Mouse (Mus musculus) adrenal gland, postnatal 10 days (tissue): ENCODE measurements at regions not wholly inside any gene's neighbourhood (a gene's known extent, or its start where the extent isn't known, plus 50 kb on each side); places are given as distances from the start of the nearest gene placed in this dataset.
"Not testable (repeated sequence)": the region's sequence is repeated elsewhere in the genome, so short reads cannot be mapped to it uniquely, and the experiment has no call there.

Experiments used
- DNase-seq: peaks from one replicate; pipeline ENCODE4 v3.0.0; 2021; ENCODE audit warnings: mixed read lengths

DNA sequence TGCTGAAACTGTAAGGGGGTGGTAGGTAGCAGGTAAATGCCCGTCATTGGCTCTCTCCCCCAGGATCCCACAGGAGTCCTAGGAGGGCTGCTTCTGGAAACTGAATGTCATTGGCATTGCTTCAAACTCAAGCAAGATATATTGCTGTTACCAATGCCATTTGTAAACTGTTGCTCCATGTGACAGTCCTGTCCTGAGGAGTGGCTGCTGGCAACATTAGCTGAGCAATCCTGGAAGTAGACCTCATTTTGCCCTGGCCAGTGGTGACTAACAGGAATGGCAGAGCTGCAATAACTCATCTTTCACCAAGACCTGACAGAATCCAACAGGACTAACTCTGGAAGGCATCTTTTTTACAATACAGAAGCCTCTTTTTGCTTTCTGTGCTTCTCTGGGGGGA lies 143.2 kb downstream of the Gm815 start:
- peak; percentile 21 for DNase-seq

DNA sequence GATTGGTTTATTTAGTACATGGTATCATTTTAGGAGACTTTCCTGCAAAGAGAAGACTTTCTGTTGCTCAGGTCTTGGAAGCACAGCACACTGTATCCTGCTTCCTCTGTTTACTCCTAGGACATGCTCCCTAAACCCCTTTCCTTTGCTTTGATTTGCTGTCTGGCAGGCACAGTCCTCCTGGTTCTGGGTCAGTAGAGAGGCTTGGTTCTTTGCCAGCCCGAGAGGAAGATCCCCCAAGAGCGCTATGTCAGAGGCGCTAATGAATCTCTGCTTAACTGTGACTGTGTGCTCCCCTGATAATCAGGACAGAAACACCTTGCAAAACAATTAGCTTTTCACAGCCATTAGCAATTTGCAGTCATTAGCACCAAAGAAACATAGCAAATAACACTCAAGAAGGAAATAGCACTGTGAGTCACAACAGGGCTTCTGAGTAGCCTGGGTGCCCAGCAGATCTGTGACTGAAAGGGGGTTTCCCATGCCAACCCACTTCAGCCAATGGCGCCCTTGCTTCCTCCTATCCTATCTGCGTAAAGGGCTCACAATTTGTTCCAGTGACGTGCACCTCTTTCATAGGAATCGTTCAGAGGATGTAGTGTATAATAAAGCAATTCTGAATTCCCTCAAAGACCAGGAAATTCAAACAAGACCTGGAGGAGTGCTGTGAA lies 145.5 kb downstream of the Gm815 start:
- no peak for DNase-seq

DNA sequence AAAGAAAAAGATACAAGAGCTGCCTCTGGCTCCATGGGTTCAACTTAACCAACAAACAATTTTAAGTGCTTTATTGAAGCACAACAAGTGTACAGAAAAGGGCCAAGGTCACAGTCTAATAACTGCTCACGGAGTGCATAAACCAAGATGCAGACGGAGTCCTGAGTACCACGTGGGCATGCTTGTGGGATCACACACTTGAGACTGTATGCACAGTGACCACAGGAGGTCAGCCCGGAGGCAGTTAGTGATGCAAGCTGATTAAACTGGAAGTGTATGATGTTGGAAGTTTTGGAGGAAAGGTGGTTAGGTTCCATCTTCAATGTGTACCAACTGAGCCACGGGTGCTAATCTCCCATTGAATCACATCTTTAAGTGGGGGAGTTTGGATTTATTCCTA lies 146.9 kb downstream of the Gm815 start:
- DNase-seq, result no peak

DNA sequence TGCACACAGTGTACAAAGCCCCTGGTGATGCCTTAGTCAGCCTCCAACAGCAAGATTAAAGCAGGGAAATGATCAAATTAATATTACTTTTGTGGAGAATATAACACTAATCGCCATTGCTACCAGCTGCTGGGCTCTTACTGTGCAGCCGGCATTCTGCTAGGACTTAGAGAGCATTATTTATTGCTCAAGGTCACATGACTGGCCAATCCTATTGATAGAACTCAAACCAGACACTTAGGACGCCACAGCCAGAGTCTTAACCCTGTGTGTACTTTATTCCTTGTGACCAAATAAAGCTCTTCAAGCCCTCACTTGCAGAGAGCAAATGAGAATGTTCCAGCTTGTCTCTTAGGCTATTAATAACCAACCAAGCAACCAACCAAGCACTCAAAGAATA lies 152.6 kb downstream of the Gm815 start:
- DNase-seq, result peak; percentile 10

DNA sequence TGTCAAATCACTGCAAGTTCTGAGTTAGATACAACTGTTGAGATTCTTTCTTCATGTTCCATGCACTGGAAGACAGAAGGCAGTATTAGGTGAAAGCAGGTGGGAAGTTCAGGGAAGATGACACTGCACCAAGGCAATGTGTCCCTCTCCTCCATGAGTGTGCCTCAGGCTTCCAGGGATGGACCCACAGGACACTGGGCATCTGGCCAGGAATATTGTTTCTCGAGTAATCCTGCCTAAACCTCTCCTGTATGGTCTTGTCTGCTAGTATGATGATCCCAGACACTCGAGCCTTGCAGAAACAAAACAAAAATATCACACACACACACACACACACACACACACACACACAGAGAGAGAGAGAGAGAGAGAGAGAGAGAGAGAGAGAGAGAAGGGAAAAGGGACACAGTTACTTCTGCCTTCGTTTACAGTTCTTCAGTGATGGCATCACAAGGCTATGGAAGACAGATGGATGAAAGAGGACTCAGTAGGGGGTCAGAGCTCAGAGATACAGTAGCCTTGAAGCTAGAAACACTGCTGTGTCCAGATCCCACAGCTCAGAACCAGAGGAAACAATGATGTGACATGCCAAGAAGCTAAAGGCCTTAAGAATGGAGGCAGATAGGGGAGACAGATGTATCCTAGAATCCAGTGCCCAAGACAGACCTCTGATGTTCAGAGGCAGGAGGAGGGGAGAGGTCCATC lies 154.8 kb downstream of the Gm815 start:
- DNase-seq, result no peak

DNA sequence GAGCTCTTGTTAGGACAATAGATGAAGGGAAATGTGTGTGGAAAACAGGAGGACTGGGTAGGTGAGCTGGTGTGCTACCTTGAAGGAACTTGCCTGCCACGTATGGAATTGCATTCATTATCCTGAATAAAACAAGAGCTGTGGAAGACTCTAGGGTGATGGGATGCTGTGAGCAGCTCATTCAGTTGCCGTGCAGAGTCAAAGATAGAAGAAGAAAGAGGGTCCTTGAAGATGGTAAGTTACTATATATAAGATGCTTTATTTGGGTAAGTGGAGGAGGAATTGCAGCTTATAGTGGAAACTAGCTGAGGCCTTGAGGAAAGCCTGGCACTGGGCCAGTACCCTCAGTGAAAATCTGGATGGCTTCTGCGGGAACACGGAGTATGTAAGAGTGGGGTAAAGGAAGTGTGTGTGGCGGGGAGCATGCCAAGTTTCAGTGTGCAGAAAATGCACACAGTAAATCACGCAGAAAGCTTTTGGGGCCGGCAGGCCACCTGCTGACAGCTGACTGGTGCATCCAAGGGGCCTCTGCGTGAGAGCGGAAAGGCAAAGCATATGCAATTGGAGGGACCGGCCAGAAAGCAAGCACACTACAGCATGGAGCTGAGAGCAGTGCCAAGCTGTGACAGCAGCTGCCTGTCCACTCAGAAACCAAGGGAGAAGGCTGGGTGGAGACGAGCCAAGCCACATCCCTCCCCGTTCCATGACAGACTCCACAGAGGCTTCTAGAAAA lies 149.7 kb upstream of the Vldlr start:
- peak; percentile 48 for DNase-seq

DNA sequence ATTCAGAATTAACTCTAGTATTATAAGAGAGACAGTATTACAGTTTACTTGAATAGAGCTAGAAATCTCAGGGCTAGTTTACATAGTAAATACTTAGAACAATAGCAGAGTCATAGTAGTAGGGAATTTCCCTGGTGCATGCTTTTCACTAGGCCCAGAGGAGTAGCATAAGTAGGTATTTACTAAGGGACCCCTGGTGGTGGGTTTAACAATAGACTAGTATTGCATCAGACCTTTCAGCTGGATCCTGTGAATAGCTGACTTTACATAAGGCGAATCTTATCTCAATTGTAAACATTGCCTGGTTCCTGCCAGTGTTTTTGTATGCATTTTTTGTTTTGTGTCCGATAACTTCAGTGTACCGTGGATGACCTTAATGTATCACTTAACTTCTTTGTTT lies 143.0 kb upstream of the Vldlr start:
- DNase-seq, result no peak

DNA sequence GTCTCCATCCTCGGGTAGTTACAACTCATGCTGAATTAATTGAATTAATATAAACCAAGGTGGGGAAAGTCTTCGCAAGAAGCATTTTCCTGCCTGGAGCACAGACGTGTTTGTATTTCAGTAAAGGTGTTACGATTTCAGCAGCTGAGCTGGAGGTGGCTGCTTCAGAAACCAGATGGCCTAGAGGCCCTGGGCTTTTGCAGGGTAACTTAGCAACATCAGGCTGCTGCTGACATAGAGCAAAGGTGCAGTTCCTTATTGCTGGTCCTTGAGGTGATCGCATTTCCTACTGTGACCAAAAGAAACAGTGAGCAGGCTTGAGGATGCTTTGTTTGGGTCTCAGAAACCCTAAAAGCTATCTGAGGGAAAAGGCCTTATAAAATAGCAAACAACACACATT lies 141.3 kb upstream of the Vldlr start:
- DNase-seq, result no peak

DNA sequence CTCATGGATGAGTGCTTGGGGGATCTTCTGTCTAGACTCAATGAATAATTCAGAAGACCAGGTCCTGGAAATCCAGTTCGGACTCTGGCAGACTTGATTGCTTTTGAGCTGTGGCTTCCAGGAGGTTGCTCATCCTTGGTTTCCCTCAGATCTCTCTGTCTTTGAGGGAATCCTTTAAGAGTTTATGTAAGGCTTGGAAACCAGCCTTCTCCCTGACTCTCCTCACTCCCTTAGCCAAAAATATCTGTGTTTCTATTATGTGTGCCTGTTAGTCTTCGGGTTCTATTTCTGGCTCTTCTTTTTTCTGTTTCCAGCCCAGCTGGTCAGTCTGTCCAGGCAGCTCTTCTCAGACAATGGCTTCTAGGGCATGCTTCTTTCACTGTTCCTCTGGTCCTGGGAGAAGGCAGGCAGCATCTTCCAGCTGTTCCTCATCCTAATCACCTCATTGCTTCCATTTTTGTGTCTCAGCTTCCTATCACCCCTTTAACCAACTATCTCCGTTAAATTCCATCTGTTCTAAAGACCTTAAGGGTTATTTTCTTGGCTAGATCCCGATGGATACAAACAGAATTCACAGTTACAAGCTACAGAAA lies 139.3 kb upstream of the Vldlr start:
- DNase-seq, result no peak

DNA sequence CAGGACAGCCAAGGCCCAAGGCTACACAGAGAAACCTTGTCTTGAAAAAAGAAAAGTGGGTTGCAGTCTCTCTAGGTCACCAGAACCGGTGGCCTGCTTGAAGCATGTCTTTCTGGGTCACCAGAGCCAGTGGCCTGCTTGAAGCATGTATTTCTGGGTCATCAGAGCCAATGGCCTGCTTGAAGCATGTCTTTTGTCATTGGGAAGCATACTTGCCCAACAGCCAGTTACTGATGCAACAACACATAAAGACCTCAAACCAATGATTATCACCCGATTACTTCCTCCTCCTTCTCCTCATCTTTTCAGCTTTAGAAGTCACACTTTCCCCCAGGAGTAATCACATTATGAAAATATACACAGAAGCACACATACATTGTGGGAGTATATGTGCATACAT lies 128.9 kb upstream of the Vldlr start:
- no peak for DNase-seq

DNA sequence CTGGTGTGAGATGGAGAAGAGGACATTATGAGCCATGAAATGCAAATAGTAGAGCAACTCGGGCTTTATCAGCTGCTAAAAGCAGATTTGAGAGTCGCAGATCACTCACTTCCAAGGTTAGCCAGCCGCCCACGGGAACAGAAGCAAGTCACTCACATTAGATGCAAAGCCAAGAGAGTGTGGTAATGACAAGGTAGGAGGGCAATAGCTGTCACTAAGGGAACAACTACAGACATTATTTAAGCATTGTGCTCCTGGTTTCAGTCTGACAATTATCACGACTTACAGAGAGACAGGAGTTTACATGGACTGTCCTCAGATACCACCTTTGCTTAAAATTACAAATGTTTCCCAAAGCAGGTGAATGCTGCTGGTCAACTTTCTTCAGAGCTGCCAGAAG lies 128.5 kb upstream of the Vldlr start:
- no peak for DNase-seq

DNA sequence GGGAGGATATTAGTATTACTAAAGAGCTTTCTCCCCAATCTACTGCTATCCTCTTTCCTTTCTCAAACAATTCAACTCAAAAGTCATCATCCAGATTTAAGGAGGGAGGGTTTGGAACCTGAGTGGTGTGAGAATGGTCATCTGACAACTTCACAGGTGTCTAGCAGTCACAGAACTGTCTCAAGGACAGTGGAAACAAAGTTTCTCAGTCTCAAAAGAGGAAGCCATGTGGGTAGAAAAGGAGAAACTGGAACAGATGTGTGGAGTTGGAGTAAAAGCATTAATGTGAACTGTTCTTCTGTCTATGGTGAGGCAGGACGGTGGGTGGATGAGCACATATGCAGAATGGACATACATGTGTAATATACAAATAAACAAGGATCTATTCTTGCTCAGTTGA lies 127.2 kb upstream of the Vldlr start:
- no peak for DNase-seq

DNA sequence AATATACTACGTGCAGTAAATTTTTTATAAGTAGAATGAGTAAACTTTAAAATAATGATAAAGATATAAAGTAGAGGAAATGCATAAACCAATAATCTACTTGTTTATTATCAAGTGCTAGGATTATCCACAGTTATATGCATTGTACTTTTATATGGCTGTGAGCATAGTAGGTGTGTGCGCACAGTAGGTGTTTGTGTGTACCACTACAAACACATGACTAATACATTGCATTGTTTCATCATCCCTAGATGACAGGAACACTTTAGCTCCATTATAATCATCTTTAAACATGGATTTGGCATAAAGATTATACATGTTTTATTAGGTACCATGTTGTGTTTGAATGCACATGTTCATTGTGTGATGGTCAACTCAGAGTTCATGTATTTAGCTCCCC lies 124.7 kb upstream of the Vldlr start:
- no peak for DNase-seq

DNA sequence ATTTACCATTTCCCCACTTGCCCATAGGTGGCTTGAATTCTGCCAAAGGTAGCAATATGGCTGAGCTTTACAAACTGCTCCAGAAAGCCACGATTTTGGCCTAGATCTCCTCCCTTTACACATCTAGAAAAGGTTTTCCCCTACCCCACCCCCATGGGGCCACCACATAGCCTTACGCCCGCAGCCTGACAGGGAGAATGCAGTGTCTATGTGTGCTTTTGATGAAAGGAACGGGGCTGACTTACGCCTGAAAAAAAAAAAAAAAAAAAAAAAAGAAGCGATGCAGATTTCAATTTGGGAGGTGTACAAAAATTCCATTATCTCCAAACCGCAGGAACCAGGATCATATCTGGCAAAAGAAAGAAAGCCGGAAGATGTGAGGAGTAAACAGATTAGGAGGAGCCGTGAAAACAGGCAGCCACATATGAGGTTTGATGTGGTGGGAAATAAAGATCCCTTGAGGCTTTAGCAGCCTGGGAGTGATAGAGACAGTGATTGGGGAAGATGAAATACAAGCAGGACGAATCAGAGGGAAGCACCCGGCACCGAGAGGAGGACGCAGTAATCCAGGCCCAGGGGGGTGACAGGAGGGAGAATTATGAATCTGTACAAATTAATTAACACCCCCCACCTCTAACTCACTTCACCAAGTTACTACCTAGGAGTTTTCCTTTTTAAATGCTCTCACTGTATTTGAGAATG lies 121.4 kb upstream of the Vldlr start:
- no peak for DNase-seq

DNA sequence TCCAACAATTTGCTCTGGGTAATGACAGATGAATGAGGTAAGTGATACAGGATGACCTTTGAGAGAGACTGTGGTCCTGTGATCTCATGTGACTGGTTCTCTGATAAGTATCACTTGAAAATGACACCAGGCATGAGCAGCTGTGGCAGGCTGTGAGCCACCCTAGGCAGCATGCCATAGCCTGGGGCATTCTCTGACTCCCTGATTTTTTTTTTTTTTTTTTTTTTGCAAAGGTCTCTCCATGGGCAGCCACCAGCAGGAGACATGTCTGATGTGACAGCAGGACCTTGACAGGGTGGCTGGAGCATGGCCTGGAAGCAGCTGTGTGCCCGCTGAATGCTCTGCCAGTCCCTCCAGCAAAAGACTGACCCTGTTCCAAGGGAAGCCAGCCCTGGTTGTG lies 116.4 kb upstream of the Vldlr start:
- DNase-seq, result no peak

DNA sequence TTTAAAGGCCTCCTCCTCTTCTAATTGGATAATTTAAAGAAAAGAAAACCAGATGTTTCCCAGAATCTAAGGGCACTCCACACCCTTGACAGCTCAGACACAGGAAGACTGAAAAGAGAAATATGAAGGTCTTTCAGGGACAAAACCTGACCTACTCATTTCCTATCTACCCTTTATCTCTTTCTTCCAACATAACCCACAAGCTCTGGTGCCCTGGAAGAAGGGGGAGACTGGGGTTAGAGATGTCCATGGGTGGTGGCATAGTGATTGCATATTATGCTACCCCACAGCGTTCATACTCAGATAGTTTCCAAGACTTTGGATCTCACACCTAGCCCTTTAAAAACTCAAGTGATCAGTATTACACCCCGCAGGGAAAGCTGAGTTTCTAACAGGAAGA lies 105.8 kb upstream of the Vldlr start:
- DNase-seq, result no peak

DNA sequence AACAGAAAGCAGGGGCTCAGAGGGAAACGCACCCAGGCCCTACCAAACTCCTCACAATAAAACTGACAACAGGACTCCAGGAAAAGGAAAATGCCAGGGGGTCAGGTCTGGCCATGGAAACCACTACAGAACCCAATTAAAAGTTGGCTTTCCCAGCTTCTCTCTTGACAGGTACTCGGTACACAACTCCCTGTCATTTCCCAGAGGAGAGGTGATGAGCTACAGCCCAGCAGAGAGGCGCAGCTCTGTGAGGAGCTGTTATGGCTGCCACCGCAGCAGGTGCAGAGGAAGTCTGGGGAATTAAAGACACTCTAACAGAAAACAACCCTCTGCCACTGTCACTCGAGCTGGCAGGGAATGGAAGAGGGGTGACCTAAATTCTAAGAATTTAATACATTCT lies 95.4 kb upstream of the Vldlr start:
- DNase-seq, result no peak

DNA sequence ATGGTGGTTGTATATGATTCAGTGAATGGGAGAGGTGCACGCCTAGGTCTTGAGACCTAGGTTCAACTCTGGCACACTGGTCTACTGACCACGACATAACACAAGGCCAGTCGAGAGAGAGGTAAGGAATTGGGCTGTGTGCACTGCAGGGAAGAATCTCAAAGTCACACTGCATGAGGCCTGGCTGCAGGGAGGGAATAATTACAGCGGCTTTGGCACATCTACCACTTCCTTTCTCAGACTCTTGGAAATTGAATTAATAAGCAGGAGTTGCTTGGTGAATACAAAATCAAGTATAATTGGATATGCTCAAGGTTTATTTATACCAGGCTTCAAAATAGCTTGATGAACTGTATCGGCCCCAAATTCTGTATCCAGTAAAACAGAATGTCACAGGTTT lies 93.9 kb upstream of the Vldlr start:
- no peak for DNase-seq

DNA sequence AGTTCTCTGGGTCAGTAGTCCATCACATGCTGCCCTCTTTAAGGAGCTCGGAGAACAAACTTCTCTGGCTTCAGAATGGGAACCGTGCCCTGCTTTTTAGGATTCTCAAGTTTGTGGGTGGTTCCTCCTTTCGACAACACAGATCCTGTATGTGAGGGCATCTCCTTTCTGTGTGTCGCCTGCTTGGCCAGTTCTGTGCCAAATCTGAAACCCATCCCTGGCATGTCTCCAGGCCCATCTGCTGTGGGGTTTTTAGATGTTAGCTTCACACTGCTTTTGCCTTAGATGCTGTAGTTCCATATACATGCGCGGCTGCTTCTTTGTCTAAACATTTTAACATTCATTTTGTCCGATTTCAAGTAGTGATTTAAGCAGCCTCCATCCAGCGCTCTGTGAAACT lies 93.0 kb upstream of the Vldlr start:
- DNase-seq, result no peak

DNA sequence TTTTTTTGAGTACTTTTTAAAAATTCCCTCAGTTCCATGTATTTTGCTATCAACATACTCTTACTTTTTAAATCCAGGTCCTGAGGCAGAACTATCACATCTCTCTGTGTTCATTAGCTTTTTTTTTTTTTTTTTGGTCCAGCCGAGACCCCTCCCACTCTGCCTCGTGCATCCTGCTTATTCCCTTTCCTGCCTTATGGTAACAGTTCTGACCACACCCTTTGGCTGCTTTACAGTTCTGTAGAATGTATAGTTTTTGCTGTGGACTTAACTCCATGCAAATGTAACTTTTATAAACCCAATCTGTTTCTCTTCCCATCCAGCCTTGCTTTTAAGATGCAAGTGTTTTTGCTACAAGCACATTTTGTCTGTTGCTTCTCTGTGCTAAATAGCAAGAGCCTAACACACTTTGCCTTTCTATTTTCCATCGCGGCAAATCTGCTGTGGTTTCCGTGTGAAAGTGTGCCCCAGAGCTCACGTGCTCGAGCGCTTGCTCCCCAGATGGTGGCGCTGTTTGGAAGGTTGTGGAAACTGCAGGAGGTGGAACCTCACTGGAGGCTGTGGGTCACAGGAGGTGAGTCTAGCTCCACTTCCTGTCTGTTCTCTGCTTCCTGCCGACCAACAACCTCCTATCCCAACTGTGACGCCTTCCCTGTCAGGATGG lies 92.3 kb upstream of the Vldlr start:
- peak; percentile 71 for DNase-seq

DNA sequence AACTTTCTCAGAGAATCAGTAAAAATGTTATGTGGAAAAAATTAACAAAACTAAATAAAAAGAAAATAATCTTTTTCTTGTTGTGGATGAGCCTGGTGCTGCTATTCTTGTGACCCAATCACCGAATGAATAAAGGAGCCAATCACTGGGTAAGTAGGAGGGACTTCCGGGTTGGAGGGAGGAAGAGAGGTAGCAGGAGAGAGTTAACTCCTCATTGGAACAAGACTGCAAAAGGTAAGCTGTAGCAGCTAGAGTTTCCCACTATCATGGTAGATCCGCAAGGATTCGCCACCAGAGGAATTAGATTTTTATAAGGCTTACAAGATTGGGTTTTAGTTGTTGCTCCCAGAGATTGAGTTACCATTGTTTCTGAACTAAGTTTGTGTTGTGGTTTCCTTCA lies 87.8 kb upstream of the Vldlr start:
- DNase-seq, result not testable (repeated sequence)

DNA sequence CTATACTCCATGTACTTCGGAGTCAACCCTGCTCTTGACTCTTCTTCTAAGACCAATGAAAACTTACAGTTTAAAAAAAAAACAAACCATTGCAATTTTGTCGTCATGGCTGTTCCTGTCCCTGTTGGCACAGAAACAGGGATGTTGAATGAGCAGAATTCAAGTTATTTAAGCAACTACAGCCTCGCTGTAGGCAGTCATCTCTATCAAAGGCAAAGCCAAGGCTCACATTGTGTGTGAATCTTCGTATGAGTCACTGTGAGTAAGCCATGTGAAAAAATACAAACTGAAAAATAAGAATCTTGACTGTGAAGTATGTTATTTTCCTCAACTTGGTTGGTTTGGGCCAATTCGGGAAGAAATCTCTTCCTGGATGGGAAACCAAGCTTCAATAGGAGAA lies 81.9 kb upstream of the Vldlr start:
- DNase-seq, result no peak
